ENCODE assay signal across 31 mouse cellular contexts in genomic region chr1:180523320-180523719, GRCm38 (mm10). TPM values are rescaled to one million over a fixed set of nuclear protein-coding genes. Genes with fewer than 3 reads are reported as not detected.
"Had no signal": no experiment of that assay in that cellular context is flagged by ENCODE, and none has a peak within 500 bp of the region (broad histone marks: within the 10 kb centered on the region; RNA-seq: fewer than 3 reads in every experiment).

No protein-coding gene starts in this region.

- H3K4me3 ChIP-seq: heart, embryonic 10.5 days; heart, embryonic 12.5 days; heart, embryonic 13.5 days; heart, embryonic 15.5 days; hindbrain, embryonic 10.5 days; hindbrain, embryonic 12.5 days; hindbrain, embryonic 13.5 days; hindbrain, embryonic 15.5 days; intestine, embryonic 15.5 days; kidney, embryonic 15.5 days; layer of hippocampus, adult 2 months had no signal

- DNase-seq: heart, postnatal 10 days; heart, postnatal 14 days; heart, postnatal 36 days; heart, postnatal 4 days; kidney, adult 11 months; kidney, adult 18-20 months; kidney, adult 2 months; kidney, adult 8-10 months; kidney, adult 9 months; kidney, postnatal 10 days; kidney, postnatal 14 days; kidney, postnatal 25 days; kidney, postnatal 36 days; kidney, postnatal 4 days; layer of hippocampus, adult 9-11 months; layer of hippocampus, postnatal 36 days had no signal

- H3K4me2 ChIP-seq: heart, embryonic 11.5 days; heart, embryonic 12.5 days; heart, embryonic 13.5 days; heart, embryonic 15.5 days; hindbrain, embryonic 12.5 days; hindbrain, embryonic 13.5 days; hindbrain, embryonic 14.5 days; hindbrain, embryonic 15.5 days; intestine, embryonic 15.5 days; kidney, embryonic 15.5 days had no signal

- H3K27me3 ChIP-seq: hindbrain, embryonic 12.5 days; hindbrain, embryonic 13.5 days; hindbrain, embryonic 15.5 days; intestine, embryonic 15.5 days; kidney, embryonic 15.5 days had no signal

- H3K36me3 ChIP-seq: heart, embryonic 10.5 days; heart, embryonic 12.5 days; heart, embryonic 13.5 days; heart, embryonic 15.5 days; hindbrain, embryonic 10.5 days; hindbrain, embryonic 12.5 days; hindbrain, embryonic 13.5 days; hindbrain, embryonic 15.5 days; intestine, embryonic 15.5 days; kidney, embryonic 15.5 days had no signal

RNA-seq across cellular contexts. Expression of gene Stum, which starts 40.0 kb away (rescaled TPM):
- total RNA-seq: hematopoietic stem cell, adult 5-6 weeks had no signal
- polyA plus RNA-seq: inflammation-experienced regulatory T-cells, adult 6 months had no signal
